Mouse (Mus musculus): Measurements from ENCODE around the gene Manbal.

Manbal gene

GRCm38 (mm10) chr2:157412497-157412896 lies 45.1 kb downstream of the Manbal start:
- DNase-seq (ENCODE audit: low read depth, low spot score), result no peak

GRCm38 (mm10) chr2:157417229-157417628 lies 49.8 kb downstream of the Manbal start:
- DNase-seq (ENCODE audit: low read depth, low spot score), result peak; percentile 76

- DNase-seq (ENCODE audit: low read depth, low spot score), result no peak
Observed at GRCm38 (mm10) chr2:157418206-157418605, 50.8 kb downstream of the Manbal start, which contains the start of gene Src. Src (plus strand) TSS chr2:157418444.

GRCm38 (mm10) chr2:157418609-157419071 lies 51.2 kb downstream of the Manbal start:
- no peak for DNase-seq (ENCODE audit: low read depth, low spot score)

GRCm38 (mm10) chr2:157419506-157419905 lies 52.1 kb downstream of the Manbal start:
- no peak for DNase-seq (ENCODE audit: low read depth, low spot score)

- DNase-seq (ENCODE audit: low read depth, low spot score), result no peak
Observed at GRCm38 (mm10) chr2:157420404-157420803, 53.0 kb downstream of the Manbal start.

GRCm38 (mm10) chr2:157422062-157422655 lies 54.8 kb downstream of the Manbal start:
- DNase-seq (ENCODE audit: low read depth, low spot score), result no peak

GRCm38 (mm10) chr2:157422854-157423705 lies 55.7 kb downstream of the Manbal start:
- DNase-seq (ENCODE audit: low read depth, low spot score), result no peak

GRCm38 (mm10) chr2:157423706-157424125 lies 56.3 kb downstream of the Manbal start:
- no peak for DNase-seq (ENCODE audit: low read depth, low spot score)

- DNase-seq (ENCODE audit: low read depth, low spot score), result no peak
Observed at GRCm38 (mm10) chr2:157424126-157424903, 56.9 kb downstream of the Manbal start.

GRCm38 (mm10) chr2:157424904-157425642 lies 57.7 kb downstream of the Manbal start:
- DNase-seq (ENCODE audit: low read depth, low spot score), result no peak

- DNase-seq (ENCODE audit: low read depth, low spot score), result no peak
Observed at GRCm38 (mm10) chr2:157425643-157425988, 58.2 kb downstream of the Manbal start.

- no peak for DNase-seq (ENCODE audit: low read depth, low spot score)
Observed at GRCm38 (mm10) chr2:157426171-157426570, 58.8 kb downstream of the Manbal start.

GRCm38 (mm10) chr2:157427164-157427563 lies 59.8 kb downstream of the Manbal start:
- DNase-seq (ENCODE audit: low read depth, low spot score), result no peak

GRCm38 (mm10) chr2:157428351-157429139 lies 61.2 kb downstream of the Manbal start:
- DNase-seq (ENCODE audit: low read depth, low spot score), result no peak

GRCm38 (mm10) chr2:157429735-157430134 lies 62.3 kb downstream of the Manbal start:
- DNase-seq (ENCODE audit: low read depth, low spot score), result no peak

GRCm38 (mm10) chr2:157430667-157431429 lies 63.5 kb downstream of the Manbal start:
- DNase-seq (ENCODE audit: low read depth, low spot score), result peak; percentile 86

- DNase-seq (ENCODE audit: low read depth, low spot score), result no peak
Observed at GRCm38 (mm10) chr2:157431912-157432311, 64.5 kb downstream of the Manbal start.

GRCm38 (mm10) chr2:157432476-157432875 lies 65.1 kb downstream of the Manbal start:
- DNase-seq (ENCODE audit: low read depth, low spot score), result peak; percentile 69

GRCm38 (mm10) chr2:157434041-157434440 lies 66.6 kb downstream of the Manbal start:
- DNase-seq (ENCODE audit: low read depth, low spot score), result no peak

Measured in brain, adult 2 months (tissue).